Mouse (Mus musculus) liver, embryonic 14.5 days (tissue): ENCODE measurements around the gene Rps6kc1. TPM values are rescaled to one million over a fixed set of nuclear protein-coding genes. Genes with fewer than 3 reads are reported as not detected.

ENCODE experiments used
- ATAC-seq: fragments of 200-750 bp; cut with Nextera tagmentation; 2 replicates; pipeline ENCODE4 v1.8.0; 2017; ENCODE audit warnings: moderate number of reproducible peaks, mild to moderate bottlenecking, moderate library complexity; ENCODE audit not compliant: insufficient read depth
- DNase-seq, 3 experiments: peaks; one replicate each; pipeline ENCODE4 v3.0.0-alpha.2; 2012 to 2013; ENCODE audit warnings: low read depth in 3 of 3, low spot score in 3 of 3
- H3K27ac ChIP-seq: fragments of 300-500 bp; sonication (generic); 2 replicates; pipeline ENCODE4 v1.5.1; 2014; ENCODE audit warnings: moderate library complexity, mild to moderate bottlenecking, control low read depth, inconsistent platforms
- H3K27me3 ChIP-seq: fragments of 300-500 bp; sonication (generic); 2 replicates; pipeline ENCODE4 v1.6.1; 2014; ENCODE audit warnings: mild to moderate bottlenecking, low read length, moderate library complexity; ENCODE audit not compliant: control insufficient read depth, insufficient read depth
- H3K36me3 ChIP-seq: fragments of 300-500 bp; sonication (generic); replicated peaks from 2 replicates; pipeline ENCODE4 v1.6.1; 2014; ENCODE audit warnings: low read depth; ENCODE audit not compliant: control insufficient read depth, insufficient read depth
- H3K4me1 ChIP-seq, 2 experiments: fragments of 200-500 bp in 1 of 2; fragments of 300-500 bp in 1 of 2; sonication (generic) in 1 of 2; replicated peaks; 2 replicates each; pipeline ENCODE4 v1.6.1; 2012 to 2014; ENCODE audit warnings: antibody characterized with exemption in 1 of 2, inconsistent platforms in 1 of 2, low read length in 1 of 2; ENCODE audit not compliant: control insufficient read depth in 2 of 2, insufficient read depth in 2 of 2
- H3K4me2 ChIP-seq: fragments of 300-500 bp; sonication (generic); 2 replicates; pipeline ENCODE4 v1.6.1; 2014; ENCODE audit warnings: low read depth, mild to moderate bottlenecking, control low read depth, moderate library complexity
- H3K4me3 ChIP-seq, 2 experiments: fragments of 200-500 bp in 1 of 2; fragments of 300-500 bp in 1 of 2; sonication (generic) in 1 of 2; 2 replicates each; pipeline ENCODE4 v1.5.1; 2012 to 2014; ENCODE audit warnings: low read depth in 2 of 2, low read length in 2 of 2, mild to moderate bottlenecking in 2 of 2, control low read depth in 1 of 2, inconsistent platforms in 1 of 2, moderate library complexity in 1 of 2; ENCODE audit not compliant: insufficient read depth in 1 of 2
- H3K9ac ChIP-seq: fragments of 300-500 bp; sonication (generic); replicated peaks from 2 replicates; pipeline ENCODE4 v1.6.1; 2014; ENCODE audit warnings: mild to moderate bottlenecking, control low read depth, moderate library complexity
- H3K9me3 ChIP-seq: fragments of 300-500 bp; sonication (generic); 2 replicates; pipeline ENCODE4 v1.6.1; 2016; ENCODE audit warnings: low read length, mixed read lengths; ENCODE audit not compliant: control insufficient read depth
- CTCF ChIP-seq: IDR thresholded peaks from 2 replicates; pipeline ENCODE4 v1.5.1; 2016; ENCODE audit warnings: antibody characterized with exemption, low read depth, control low read depth
- EP300 ChIP-seq: IDR thresholded peaks from 2 replicates; pipeline ENCODE4 v1.6.1; 2016; ENCODE audit warnings: antibody characterized with exemption, low read depth
- WGBS: fragments of 180-500 bp; shearing (Covaris S2); extraction: QIAGEN DNeasy Blood & Tissue Kit; methylation state at CpG from one replicate; pipeline ENCODE4 v1.1.7; 2014; ENCODE audit not compliant: insufficient replicate concordance; 5-methylcytosine and 5-hydroxymethylcytosine counted together
- polyA plus RNA-seq, 2 experiments: library from polyadenylated mRNA; depleted of rRNA in 1 of 2; stranded (reverse) in 1 of 2; unstranded in 1 of 2; fragments of >200 nt; fragmentation: Nextera tagmentation in 1 of 2; extraction: Ambion mirVana in 1 of 2; gene quantifications; 2 replicates each; pipeline versions ENCODE4 v1.2.1 to v1.2.3; 2012 to 2014

The Rps6kc1 gene
- polyA plus RNA-seq, 2 experiments, result 1.9 to 3.5 TPM

GRCm38 (mm10) chr1:190810408-190810807 is 101.2 kb downstream of the Rps6kc1 start:
- 62% methylated on average over 6 of the region's 6 CpGs for WGBS
- no peak overlapping the region for H3K27ac ChIP-seq
- H3K36me3 ChIP-seq, result no peaks in the 10 kb centered on the region
- H3K4me1 ChIP-seq, result no peaks in the 10 kb centered on the region
- H3K9me3 ChIP-seq, result no peaks in the 10 kb centered on the region
- ATAC-seq, result no peak
- no peak overlapping the region for H3K9ac ChIP-seq
- no peak overlapping the region for H3K4me2 ChIP-seq
- H3K4me3 ChIP-seq, result no peak overlapping the region
- no peaks in the 10 kb centered on the region for H3K27me3 ChIP-seq
- TF ChIP-seq EP300 (no peak), CTCF (no peak)
- DNase-seq, result no peak

- Histone ChIP-seq H3K9me3 (no peaks in the 10 kb centered on the region), H3K9ac (no peak overlapping the region), H3K27me3 (no peaks in the 10 kb centered on the region), H3K4me1 (no peaks in the 10 kb centered on the region), H3K4me3 (no peak overlapping the region), H3K4me2 (no peak overlapping the region), H3K27ac (no peak overlapping the region), H3K36me3 (no peaks in the 10 kb centered on the region)
- ATAC-seq (no peak), DNase-seq (no peak)
- WGBS, result 78% methylated on average over 19 of the region's 19 CpGs
- no peak for TF ChIP-seq CTCF
- TF ChIP-seq EP300, result no peak
Measured at GRCm38 (mm10) chr1:190808766-190809221, 102.8 kb downstream of the Rps6kc1 start.

DNA sequence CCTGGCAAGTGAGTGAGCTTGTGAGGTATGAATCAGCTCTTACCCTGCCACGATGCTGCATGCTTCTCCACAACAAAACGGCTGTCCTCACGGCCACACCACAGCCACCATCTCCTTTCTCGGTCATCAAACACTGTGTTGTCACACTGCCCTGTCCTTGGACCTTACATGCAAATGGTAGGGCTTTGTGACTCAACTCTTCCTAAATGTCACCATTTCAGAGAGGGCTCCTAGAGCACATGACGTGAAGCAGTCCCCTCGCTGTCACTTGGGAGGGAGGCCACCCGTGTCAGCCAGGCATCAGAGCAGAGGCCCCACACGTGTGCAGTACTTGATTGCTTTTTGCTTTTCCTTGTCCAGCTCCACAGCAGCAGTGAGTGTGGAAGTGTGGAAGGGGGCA is 104.8 kb downstream of the Rps6kc1 start:
- H3K36me3 ChIP-seq, result no peaks in the 10 kb centered on the region
- no peak for DNase-seq
- TF ChIP-seq EP300 (no peak), CTCF (no peak)
- no peak overlapping the region for H3K9ac ChIP-seq
- H3K4me3 ChIP-seq, result no peak overlapping the region
- ATAC-seq, result no peak
- WGBS, result 69% methylated on average over 8 of the region's 8 CpGs
- H3K4me2 ChIP-seq, result no peak overlapping the region
- no peaks in the 10 kb centered on the region for H3K4me1 ChIP-seq
- no peaks in the 10 kb centered on the region for H3K9me3 ChIP-seq
- H3K27me3 ChIP-seq, result no peaks in the 10 kb centered on the region
- H3K27ac ChIP-seq, result no peak overlapping the region

GRCm38 (mm10) chr1:190798668-190799067 is 112.9 kb downstream of the Rps6kc1 start:
- Histone ChIP-seq H3K4me1 (no peaks in the 10 kb centered on the region), H3K36me3 (no peaks in the 10 kb centered on the region), H3K27me3 (no peaks in the 10 kb centered on the region), H3K9ac (no peak overlapping the region), H3K4me2 (no peak overlapping the region), H3K27ac (no peak overlapping the region), H3K9me3 (no peaks in the 10 kb centered on the region), H3K4me3 (no peak overlapping the region)
- WGBS, result 77% methylated on average over 11 of the region's 11 CpGs
- no peak for DNase-seq
- ATAC-seq, result no peak
- TF ChIP-seq CTCF (no peak), EP300 (no peak)

DNA sequence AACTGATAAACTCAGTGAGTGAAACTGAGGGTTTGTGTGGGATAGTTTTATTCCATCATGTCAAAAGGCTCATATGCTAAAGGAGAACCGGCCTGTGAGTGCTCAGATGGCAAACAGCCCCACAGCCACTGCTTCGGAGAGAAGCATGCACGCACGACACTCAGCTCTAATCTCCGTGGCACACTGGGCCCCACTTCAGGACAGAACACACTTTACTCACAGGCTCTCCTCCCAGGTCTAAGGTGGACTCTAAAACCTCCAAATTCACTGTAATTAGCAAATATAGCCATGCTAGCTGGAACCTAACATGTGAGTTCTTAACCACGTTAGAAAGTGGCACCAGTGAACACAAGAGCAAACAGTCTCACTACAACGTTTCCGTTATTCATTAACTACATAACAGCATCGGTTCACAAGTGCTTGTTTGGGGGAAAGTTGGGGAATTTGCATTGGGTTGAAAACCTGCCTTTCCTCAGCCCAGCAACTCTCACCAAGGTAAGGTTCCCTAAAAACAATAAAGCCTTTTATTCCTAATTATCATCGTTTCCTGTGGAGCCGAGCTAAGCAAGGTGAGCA is 114.0 kb downstream of the Rps6kc1 start:
- H3K36me3 ChIP-seq, result no peaks in the 10 kb centered on the region
- no peak; the same call in 1 of the 2 replicates for ATAC-seq
- H3K4me2 ChIP-seq, result no peak overlapping the region

More for the DNA sequence above, 114.0 kb downstream of the Rps6kc1 start:
- no peaks in the 10 kb centered on the region for H3K27me3 ChIP-seq
- no peaks in the 10 kb centered on the region for H3K9me3 ChIP-seq
- H3K4me3 ChIP-seq, result no peak overlapping the region
- TF ChIP-seq CTCF (no peak), EP300 (no peak)
- 61% methylated on average over 11 of the region's 11 CpGs for WGBS
- peak in 1 of 3 experiments; percentile 20 for DNase-seq
- no peak overlapping the region for H3K9ac ChIP-seq
- H3K4me1 ChIP-seq, result no peaks in the 10 kb centered on the region
- no peak overlapping the region for H3K27ac ChIP-seq
